Mouse (Mus musculus) T-helper 1 cell (primary cell): Measurements from ENCODE around the gene Olfr532.
"Not testable (repeated sequence)": the region's sequence is repeated elsewhere in the genome, so short reads cannot be mapped to it uniquely, and the experiment has no call there.

Experiments used
- in situ Hi-C: fragments of 300-600 bp; cut with MboI, MseI; formaldehyde crosslinking; loops from one replicate; pipeline ENCODE4 v1.15.1; 2025; ENCODE audit warnings: high pct_unique_total_duplicates

Gene Olfr532

DNA sequence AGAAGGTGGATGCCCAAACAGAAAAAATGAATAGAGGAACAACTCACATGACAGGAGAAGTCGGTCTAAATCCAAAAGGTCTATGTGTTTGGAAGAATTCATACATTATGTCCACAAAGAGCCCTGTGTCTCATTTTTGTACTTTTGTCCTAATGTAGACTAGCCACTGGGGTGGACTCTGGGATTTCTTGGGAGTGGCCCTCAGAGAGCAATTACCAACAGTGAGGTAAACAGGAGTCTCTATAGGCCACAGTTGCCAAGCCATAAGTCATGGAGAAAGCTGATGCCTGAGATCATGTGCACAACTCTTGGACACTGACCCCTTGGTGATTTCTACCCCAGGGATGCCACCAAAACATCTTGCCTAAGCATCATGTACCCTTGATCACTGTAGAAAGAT is at the start of gene Olfr532:
Gene Olfr532, minus strand, starts transcription at position 101 of the 400 bp plus-strand sequence.
- in situ Hi-C loops = no loop called here

DNA sequence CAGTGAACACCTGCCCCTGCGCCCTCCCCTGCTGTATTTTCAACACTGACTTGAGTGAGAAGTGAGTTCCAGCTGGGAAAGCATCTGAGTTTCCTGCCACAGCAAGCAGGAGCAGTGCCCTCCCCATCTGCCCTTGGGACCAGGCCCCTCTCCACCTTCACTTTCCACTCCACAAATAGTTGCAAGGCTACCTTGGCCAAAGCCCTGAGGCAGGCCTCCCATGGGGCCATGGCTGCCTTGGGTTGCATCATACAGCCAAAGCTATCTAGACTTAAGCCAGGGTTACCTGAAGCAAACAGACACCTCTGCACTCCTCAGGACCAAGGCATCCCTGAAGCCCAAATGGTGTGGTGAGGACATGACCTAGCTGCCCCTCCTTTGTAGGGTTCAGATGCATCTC is 41.6 kb upstream of the Olfr532 start, which contains the start of gene Olfr533:
Gene Olfr533, plus strand, starts transcription at position 301 of the 400 bp plus-strand sequence.
- in situ Hi-C loops = not testable (repeated sequence)

DNA sequence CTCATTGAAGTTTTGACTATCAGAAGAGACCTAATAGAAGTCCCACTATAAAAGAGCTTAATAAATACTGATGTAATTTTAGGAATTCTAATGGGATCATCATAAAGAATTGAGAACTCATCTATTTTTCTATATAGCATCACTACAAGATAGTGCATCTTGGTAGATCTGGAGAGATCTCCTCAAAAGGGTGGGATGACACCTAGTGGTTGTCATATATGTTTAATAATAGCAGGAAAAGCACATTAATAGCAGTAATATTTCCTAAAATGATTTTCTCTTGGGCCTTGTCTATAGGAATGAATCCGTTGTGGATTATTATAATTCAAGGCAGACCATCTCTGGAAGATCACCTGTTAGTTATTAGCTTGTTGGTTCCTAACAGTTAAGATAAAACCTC is 21.7 kb upstream of the Olfr532 start:
- in situ Hi-C loops = no loop called here

DNA sequence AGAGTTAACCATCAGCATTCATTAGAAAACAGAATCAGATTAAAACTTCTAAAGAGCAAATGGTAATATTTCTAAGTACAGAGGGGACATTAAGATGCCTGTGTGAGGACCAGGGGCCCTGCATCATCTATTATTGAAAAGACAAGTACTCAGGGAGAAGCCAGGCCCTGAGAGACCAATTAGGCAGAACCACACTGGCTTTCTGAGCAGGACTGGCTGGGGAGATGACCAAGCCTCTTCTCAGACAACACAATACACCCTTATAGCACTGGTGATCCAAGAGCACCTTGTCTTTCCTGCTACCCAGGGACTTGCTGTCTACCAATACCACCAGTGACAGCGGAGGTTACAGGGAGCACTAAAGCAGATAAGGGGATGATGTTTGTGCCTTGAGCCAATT is 18.6 kb downstream of the Olfr532 start, which contains the start of gene Olfr531:
Gene Olfr531, minus strand, starts transcription at position 101 of the 400 bp plus-strand sequence.
- in situ Hi-C loops = no loop called here

DNA sequence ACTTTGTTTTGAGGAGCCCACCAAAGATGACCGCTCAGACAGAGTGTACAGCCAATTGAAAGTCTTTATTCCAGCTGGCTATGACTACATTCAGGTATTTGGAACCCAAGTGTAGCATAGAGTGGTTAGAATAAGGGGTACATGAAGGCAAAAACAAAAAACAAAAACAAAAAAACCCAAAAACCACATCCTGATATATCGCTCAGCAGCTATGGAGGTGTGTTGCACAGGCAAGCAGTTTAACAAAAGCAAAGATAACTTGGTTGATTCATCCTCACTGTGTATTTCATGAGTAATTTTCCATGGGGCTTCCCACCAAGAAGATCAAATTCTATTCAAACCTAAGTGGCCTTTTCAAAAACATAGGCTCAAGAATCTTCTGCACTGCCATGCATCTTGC is 44.5 kb downstream of the Olfr532 start:
- in situ Hi-C loops = no loop called here

DNA sequence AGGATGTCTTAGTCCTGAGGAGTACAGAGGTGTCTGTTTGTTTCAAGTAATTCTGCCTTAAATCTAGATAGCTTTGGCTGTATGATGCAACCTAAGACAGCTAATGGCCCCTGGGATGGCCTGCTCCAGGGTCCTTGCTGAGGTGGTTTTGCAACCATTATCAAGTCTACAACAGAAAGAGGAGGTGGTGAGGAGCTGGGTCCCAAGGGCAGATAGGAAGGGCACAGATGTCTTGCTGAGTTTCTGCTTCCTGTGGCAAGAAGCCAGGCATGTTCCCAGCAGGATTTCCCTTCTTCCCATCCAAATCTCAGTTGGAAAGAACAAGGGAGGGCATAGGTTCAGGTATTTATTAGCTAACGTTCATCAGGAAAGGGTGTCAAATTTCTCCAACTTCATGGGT is 45.2 kb downstream of the Olfr532 start, which contains the start of gene Olfr530:
Gene Olfr530, minus strand, starts transcription at position 101 of the 400 bp plus-strand sequence.
- in situ Hi-C loops = no loop called here

DNA sequence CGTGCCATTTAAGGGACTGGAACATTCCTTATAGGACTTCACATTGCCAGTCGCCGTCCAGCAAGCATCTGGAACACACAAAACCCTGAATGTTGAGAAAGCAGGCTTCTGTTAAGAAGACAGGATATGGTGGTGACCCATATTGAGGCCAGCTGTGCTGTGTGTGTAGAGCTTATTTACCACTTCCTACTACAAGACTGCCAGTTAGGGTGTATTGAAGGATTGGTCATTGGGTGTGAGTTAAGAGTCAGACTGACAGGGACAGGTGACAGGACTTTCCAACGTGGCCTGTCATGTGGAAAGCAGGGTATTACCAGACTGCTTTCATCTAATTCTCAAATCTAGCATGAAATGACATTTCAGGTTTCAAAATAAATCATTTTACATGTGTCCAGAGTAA is 47.1 kb downstream of the Olfr532 start:
- in situ Hi-C loops = no loop called here
